Mouse (Mus musculus): Measurements from ENCODE around the gene Cadm3.
"Not testable (repeated sequence)": the region's sequence is repeated elsewhere in the genome, so short reads cannot be mapped to it uniquely, and the experiment has no call there.

Gene Cadm3

DNA sequence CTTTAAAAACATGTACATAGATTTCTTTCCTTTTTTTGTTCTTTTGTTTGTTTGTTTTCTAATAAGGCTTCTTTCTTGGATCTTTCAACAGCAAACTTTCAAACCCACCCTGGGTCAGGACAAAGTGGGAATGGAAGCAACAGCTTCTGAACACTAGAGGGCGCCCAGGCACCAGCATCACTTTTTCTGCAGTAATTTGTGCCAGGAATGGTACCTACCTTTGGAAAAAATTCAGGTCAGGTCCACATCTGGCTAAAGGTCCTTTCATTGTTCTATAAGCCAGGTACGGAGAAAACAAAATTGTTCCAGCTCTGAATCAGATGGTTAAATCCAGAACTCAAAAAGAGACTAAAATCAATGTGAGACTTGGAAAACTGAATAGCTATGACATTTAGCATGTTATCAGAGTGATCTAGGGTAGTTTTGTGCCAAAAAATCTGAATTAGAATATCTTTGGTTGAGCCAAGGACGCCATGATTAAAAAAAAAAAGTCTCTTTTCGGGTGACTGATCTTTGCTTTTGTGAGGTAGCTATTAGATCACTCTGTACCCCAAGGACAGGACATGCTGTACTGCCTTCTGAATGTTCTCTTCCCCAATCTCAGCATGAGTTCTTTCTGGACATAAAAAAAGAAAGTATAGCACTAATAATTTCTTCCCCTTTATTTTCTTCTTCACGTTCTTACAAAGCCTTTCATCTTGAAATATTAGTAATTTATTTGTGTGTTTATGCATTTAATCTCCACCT is 43.5 kb downstream of the Cadm3 start:
- DNase-seq (ENCODE audit: low spot score): no peak

- no peak for DNase-seq (ENCODE audit: low spot score)
These were observed 45.3 kb downstream of the Cadm3 start for GRCm38 (mm10) chr1:173322249-173322627.

DNA sequence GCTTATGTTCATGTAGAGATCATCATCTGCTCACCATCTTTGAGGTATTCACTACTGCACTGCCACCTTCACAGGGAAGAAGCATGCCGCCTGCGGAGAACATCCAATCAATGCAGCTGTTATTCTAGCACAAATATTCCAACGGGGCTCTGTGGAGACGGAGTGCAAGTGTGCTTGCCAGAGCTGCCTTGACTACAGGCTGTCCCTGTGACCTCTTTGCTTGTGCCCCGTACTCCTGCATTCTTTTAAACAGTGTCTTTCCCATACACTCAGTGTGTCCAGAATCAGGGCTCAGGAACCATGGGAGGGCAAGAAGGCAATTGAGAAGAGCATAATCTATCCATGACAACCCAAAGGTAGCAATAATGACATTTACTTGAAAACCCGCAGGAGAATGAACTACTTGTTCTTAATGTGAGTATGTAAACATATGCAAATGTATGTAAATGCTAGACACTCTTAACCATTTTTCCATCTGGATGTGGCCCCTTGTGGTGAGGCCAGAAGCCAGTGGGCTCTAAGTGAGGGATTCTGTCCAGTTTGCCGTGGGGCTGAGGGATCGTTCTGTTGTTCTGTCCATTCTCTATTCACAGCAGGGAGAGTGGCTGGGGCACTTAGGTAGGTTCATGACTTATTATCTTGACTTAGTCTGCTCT is 45.8 kb downstream of the Cadm3 start:
- no peak for DNase-seq (ENCODE audit: low spot score)

GRCm38 (mm10) chr1:173317925-173318477 is 49.5 kb downstream of the Cadm3 start:
- DNase-seq (ENCODE audit: low spot score): no peak

GRCm38 (mm10) chr1:173315725-173316124 is 51.8 kb downstream of the Cadm3 start:
- DNase-seq (ENCODE audit: low spot score): no peak

DNA sequence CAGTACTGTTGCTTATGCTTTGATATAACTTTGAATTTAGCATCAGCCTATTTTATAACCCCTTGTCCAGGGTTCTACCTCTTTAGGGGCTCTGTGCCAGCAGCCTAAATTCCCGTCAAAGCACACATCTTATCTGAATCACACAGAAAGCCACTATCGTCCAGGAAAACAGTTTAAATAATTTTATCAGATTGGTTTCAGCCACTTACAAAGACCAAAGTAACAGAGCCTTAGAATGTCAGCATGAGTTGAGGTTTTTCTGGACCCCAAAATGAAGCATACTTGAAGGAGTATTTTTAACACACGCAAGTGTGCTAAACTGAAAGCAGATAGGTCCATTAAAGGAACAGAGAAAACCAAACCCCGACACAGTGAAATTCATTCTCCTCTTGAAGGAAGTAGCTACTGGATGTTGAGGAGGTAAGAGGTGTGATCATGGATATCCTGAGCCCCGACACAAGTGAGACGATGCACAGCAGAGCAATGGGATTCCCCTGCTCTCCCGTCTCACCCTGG is 53.9 kb downstream of the Cadm3 start:
- DNase-seq (ENCODE audit: low spot score): not testable (repeated sequence)

- not testable (repeated sequence) for DNase-seq (ENCODE audit: low spot score)
These were observed 64.7 kb downstream of the Cadm3 start for GRCm38 (mm10) chr1:173302795-173303194.

Data from layer of hippocampus, adult 9-10 months (tissue).